Mouse (Mus musculus): Measurements from ENCODE around the gene Apoe. TPM values are rescaled to one million over a fixed set of nuclear protein-coding genes. Genes with fewer than 3 reads are reported as not detected.

Gene Apoe
- polyA plus RNA-seq, 1 experiment from 2014 or later: 355 TPM

DNA sequence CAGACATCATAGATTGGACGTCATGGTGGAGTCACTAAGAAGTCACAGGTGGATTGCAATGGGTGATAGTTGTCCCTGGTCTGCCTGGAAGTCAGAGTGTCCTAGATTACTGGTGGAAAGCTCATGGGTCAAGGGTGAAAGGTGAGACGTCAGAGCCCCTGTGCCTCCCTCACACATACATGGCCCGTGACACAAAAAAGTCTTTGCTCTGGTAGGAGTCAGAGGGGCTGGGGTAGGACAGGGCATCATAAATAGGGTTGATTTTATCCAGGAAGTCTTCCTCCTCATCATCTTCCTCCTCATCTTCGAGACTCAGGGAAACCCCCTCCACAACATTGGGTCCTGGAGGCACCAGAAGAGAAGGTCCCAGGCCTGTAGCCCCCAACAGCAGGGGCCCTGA lies 18.4 kb upstream of the Apoe start:
- Histone ChIP-seq H3K27me3 (replicated peaks; ENCODE audit: control insufficient read depth, insufficient read depth, low read length) (no peaks in the 10 kb centered on the region), H3K36me3 (ENCODE audit: control insufficient read depth, insufficient read depth, low read length) (peaks cover 27% of the 10 kb centered on the region), H3K4me3 (ENCODE audit: low read length) (no peak overlapping the region), H3K4me1 (ENCODE audit: control insufficient read depth, insufficient read depth, low read length) (peaks cover 18% of the 10 kb centered on the region), H3K4me2 (ENCODE audit: low read depth, low read length) (no peak overlapping the region), H3K9me3 (ENCODE audit: control insufficient read depth, low read length) (peaks cover 15% of the 10 kb centered on the region), H3K27ac (ENCODE audit: low read length) (no peak overlapping the region), H3K9ac (ENCODE audit: low read depth, low read length) (no peak overlapping the region)
- WGBS: 88% methylated on average over 4 of the region's 4 CpGs
- ATAC-seq: no peak

DNA sequence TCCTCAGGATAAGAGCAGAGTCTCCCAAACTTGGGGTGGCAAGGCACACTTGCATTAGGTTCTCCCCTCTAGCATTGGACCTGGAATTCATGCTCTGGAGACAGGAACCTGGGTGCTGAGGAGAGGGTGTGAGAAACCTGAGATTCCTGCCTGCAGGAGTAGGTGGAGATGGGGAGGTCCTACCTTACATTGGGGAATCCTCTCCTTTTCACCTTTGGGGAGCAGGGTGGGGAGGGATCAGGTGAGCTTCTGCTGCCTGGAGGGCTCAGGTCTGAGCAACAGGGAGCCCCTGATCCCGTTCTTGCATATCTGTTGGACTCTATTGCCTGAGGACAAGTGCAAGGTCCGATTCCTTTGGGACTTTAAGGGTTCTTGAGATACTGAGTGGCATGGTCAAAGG lies 17.8 kb upstream of the Apoe start:
- H3K36me3 ChIP-seq (ENCODE audit: control insufficient read depth, insufficient read depth, low read length): peaks cover 27% of the 10 kb centered on the region

GRCm38 (mm10) chr7:19716055-19716682 lies 17.2 kb upstream of the Apoe start:
- Histone ChIP-seq H3K4me3 (ENCODE audit: low read length) (peak overlapping the region; percentile 45), H3K27ac (ENCODE audit: low read length) (peak overlapping the region; percentile 78), H3K4me2 (ENCODE audit: low read depth, low read length) (peak overlapping the region; percentile 71), H3K27me3 (replicated peaks; ENCODE audit: control insufficient read depth, insufficient read depth, low read length) (no peaks in the 10 kb centered on the region), H3K36me3 (ENCODE audit: control insufficient read depth, insufficient read depth, low read length) (peaks cover 32% of the 10 kb centered on the region), H3K4me1 (ENCODE audit: control insufficient read depth, insufficient read depth, low read length) (peaks cover 18% of the 10 kb centered on the region), H3K9me3 (ENCODE audit: control insufficient read depth, low read length) (peaks cover 5% of the 10 kb centered on the region), H3K9ac (ENCODE audit: low read depth, low read length) (peak overlapping the region; percentile 48)
- ATAC-seq: no peak
- 6% methylated on average over 18 of the region's 18 CpGs for WGBS

More for the DNA sequence above, 17.8 kb upstream of the Apoe start:
- Histone ChIP-seq H3K9me3 (ENCODE audit: control insufficient read depth, low read length) (peaks cover 12% of the 10 kb centered on the region), H3K27ac (ENCODE audit: low read length) (0 out of 2 replicates have a peak overlapping the region, but pooled peaks have one; percentile 22), H3K4me2 (ENCODE audit: low read depth, low read length) (peak overlapping the region; percentile 71; the same call in 1 of the 2 replicates), H3K27me3 (replicated peaks; ENCODE audit: control insufficient read depth, insufficient read depth, low read length) (no peaks in the 10 kb centered on the region), H3K4me1 (ENCODE audit: control insufficient read depth, insufficient read depth, low read length) (peaks cover 18% of the 10 kb centered on the region), H3K9ac (ENCODE audit: low read depth, low read length) (0 out of 2 replicates have a peak overlapping the region, but pooled peaks have one; percentile 15), H3K4me3 (ENCODE audit: low read length) (peak overlapping the region; percentile 45; the same call in 1 of the 2 replicates)
- 86% methylated on average over 2 of the region's 2 CpGs for WGBS
- no peak for ATAC-seq

- peaks cover 31% of the 10 kb centered on the region for H3K36me3 ChIP-seq (ENCODE audit: control insufficient read depth, insufficient read depth, low read length)
- under 1% methylated on average over 58 of the region's 59 CpGs for WGBS
- no peaks in the 10 kb centered on the region for H3K9me3 ChIP-seq (ENCODE audit: control insufficient read depth, low read length)
- peak within 1 kb of the TSS; percentile 71 for H3K4me2 ChIP-seq (ENCODE audit: low read depth, low read length)
- H3K4me3 ChIP-seq (ENCODE audit: low read length): peak within 1 kb of the TSS; percentile 100
- peak within 1 kb of the TSS; percentile 84 for H3K27ac ChIP-seq (ENCODE audit: low read length)
- ATAC-seq: peak; percentile 99
- no peaks in the 10 kb centered on the region for H3K27me3 ChIP-seq (replicated peaks; ENCODE audit: control insufficient read depth, insufficient read depth, low read length)
- H3K9ac ChIP-seq (ENCODE audit: low read depth, low read length): peak within 1 kb of the TSS; percentile 98
- peaks cover 18% of the 10 kb centered on the region for H3K4me1 ChIP-seq (ENCODE audit: control insufficient read depth, insufficient read depth, low read length)
Measured at GRCm38 (mm10) chr7:19715239-19716054, 16.5 kb upstream of the Apoe start, which contains the start of gene Tomm40. Tomm40 (minus strand) TSS chr7:19715438.

GRCm38 (mm10) chr7:19714836-19715235 lies 15.8 kb upstream of the Apoe start:
- Histone ChIP-seq H3K27ac (ENCODE audit: low read length) (peak overlapping the region; percentile 84), H3K27me3 (replicated peaks; ENCODE audit: control insufficient read depth, insufficient read depth, low read length) (no peaks in the 10 kb centered on the region), H3K9me3 (ENCODE audit: control insufficient read depth, low read length) (no peaks in the 10 kb centered on the region), H3K4me2 (ENCODE audit: low read depth, low read length) (peak overlapping the region; percentile 70), H3K4me3 (ENCODE audit: low read length) (peak overlapping the region; percentile 100), H3K36me3 (ENCODE audit: control insufficient read depth, insufficient read depth, low read length) (peaks cover 35% of the 10 kb centered on the region), H3K9ac (ENCODE audit: low read depth, low read length) (peak overlapping the region; percentile 98), H3K4me1 (ENCODE audit: control insufficient read depth, insufficient read depth, low read length) (peaks cover 18% of the 10 kb centered on the region)
- WGBS: under 1% methylated on average over 39 of the region's 39 CpGs
- peak; percentile 1; the same call in 1 of the 2 replicates for ATAC-seq

GRCm38 (mm10) chr7:19713598-19713997 lies 14.6 kb upstream of the Apoe start:
- H3K27ac ChIP-seq (ENCODE audit: low read length): no peak overlapping the region
- H3K4me3 ChIP-seq (ENCODE audit: low read length): peak overlapping the region; percentile 100; the same call in 1 of the 2 replicates
- WGBS: 87% methylated on average over 9 of the region's 9 CpGs
- peaks cover 34% of the 10 kb centered on the region for H3K36me3 ChIP-seq (ENCODE audit: control insufficient read depth, insufficient read depth, low read length)
- no peaks in the 10 kb centered on the region for H3K9me3 ChIP-seq (ENCODE audit: control insufficient read depth, low read length)
- ATAC-seq: no peak
- peaks cover 18% of the 10 kb centered on the region for H3K4me1 ChIP-seq (ENCODE audit: control insufficient read depth, insufficient read depth, low read length)
- H3K9ac ChIP-seq (ENCODE audit: low read depth, low read length): no peak overlapping the region
- H3K4me2 ChIP-seq (ENCODE audit: low read depth, low read length): 0 out of 2 replicates have a peak overlapping the region, but pooled peaks have one; percentile 70
- no peaks in the 10 kb centered on the region for H3K27me3 ChIP-seq (replicated peaks; ENCODE audit: control insufficient read depth, insufficient read depth, low read length)

DNA sequence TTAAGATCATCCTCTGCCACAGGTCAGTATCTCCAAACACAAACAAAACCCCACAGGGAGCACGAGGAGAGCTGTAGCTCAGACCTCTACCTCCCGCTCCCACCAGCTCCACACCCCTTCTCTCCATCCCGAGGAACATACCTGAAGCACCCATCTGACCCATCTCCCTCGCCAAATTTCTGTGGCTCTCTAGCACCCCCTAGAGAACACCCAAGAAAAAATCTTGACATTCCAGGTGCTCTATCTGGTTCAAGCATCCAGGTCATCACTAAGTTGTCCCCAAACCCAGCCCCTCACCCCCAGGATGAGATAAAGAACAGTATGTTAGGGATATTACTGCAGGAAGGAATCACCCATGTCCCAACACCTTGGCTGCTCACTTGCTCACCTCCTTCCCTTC lies 14.2 kb upstream of the Apoe start:
- H3K9ac ChIP-seq (ENCODE audit: low read depth, low read length): no peak overlapping the region
- no peak overlapping the region for H3K4me2 ChIP-seq (ENCODE audit: low read depth, low read length)
- no peak overlapping the region for H3K4me3 ChIP-seq (ENCODE audit: low read length)
- no peak for ATAC-seq
- H3K27me3 ChIP-seq (replicated peaks; ENCODE audit: control insufficient read depth, insufficient read depth, low read length): no peaks in the 10 kb centered on the region
- peaks cover 34% of the 10 kb centered on the region for H3K36me3 ChIP-seq (ENCODE audit: control insufficient read depth, insufficient read depth, low read length)
- H3K4me1 ChIP-seq (ENCODE audit: control insufficient read depth, insufficient read depth, low read length): peaks cover 18% of the 10 kb centered on the region
- WGBS: 45% methylated on average over 4 of the region's 4 CpGs
- H3K27ac ChIP-seq (ENCODE audit: low read length): no peak overlapping the region
- H3K9me3 ChIP-seq (ENCODE audit: control insufficient read depth, low read length): no peaks in the 10 kb centered on the region

GRCm38 (mm10) chr7:19712414-19712813 lies 13.4 kb upstream of the Apoe start:
- Histone ChIP-seq H3K36me3 (ENCODE audit: control insufficient read depth, insufficient read depth, low read length) (peaks cover 38% of the 10 kb centered on the region), H3K4me3 (ENCODE audit: low read length) (no peak overlapping the region), H3K9me3 (ENCODE audit: control insufficient read depth, low read length) (no peaks in the 10 kb centered on the region), H3K4me2 (ENCODE audit: low read depth, low read length) (no peak overlapping the region), H3K27me3 (replicated peaks; ENCODE audit: control insufficient read depth, insufficient read depth, low read length) (no peaks in the 10 kb centered on the region), H3K4me1 (ENCODE audit: control insufficient read depth, insufficient read depth, low read length) (peaks cover 18% of the 10 kb centered on the region), H3K9ac (ENCODE audit: low read depth, low read length) (no peak overlapping the region), H3K27ac (ENCODE audit: low read length) (no peak overlapping the region)
- ATAC-seq: no peak
- WGBS: 69% methylated on average over 4 of the region's 4 CpGs

GRCm38 (mm10) chr7:19710650-19711049 lies 11.7 kb upstream of the Apoe start:
- peaks cover 39% of the 10 kb centered on the region for H3K36me3 ChIP-seq (ENCODE audit: control insufficient read depth, insufficient read depth, low read length)
- no peak overlapping the region for H3K4me2 ChIP-seq (ENCODE audit: low read depth, low read length)
- no peak for ATAC-seq
- H3K27me3 ChIP-seq (replicated peaks; ENCODE audit: control insufficient read depth, insufficient read depth, low read length): no peaks in the 10 kb centered on the region
- H3K27ac ChIP-seq (ENCODE audit: low read length): no peak overlapping the region
- 90% methylated on average over 10 of the region's 10 CpGs for WGBS
- peaks cover 9% of the 10 kb centered on the region; the same call in 1 of the 2 replicates for H3K4me1 ChIP-seq (ENCODE audit: control insufficient read depth, insufficient read depth, low read length)
- no peak overlapping the region for H3K4me3 ChIP-seq (ENCODE audit: low read length)
- no peak overlapping the region for H3K9ac ChIP-seq (ENCODE audit: low read depth, low read length)
- H3K9me3 ChIP-seq (ENCODE audit: control insufficient read depth, low read length): no peaks in the 10 kb centered on the region
